Mouse (Mus musculus): ENCODE measurements around the gene Angptl4. TPM values are rescaled to one million over a fixed set of nuclear protein-coding genes. Genes with fewer than 3 reads are reported as not detected.
"Not testable (repeated sequence)": the region's sequence is repeated elsewhere in the genome, so short reads cannot be mapped to it uniquely, and the experiment has no call there.

Angptl4 gene
- 13.2 and 17.2 TPM in 2 replicates for total RNA-seq (2014; rRNA removed)
- polyA plus RNA-seq (2015; fragmentation: Nextera tagmentation; extraction: Ambion mirVana) = 24.4 and 25.2 TPM in 2 replicates

- DNase-seq (peak; percentile 46), ATAC-seq (peak; percentile 86)
- Histone ChIP-seq H3K9me3 (ENCODE audit: low read length) (no peaks in the 10 kb centered on the region), H3K4me2 (ENCODE audit: low read depth) (peak within 1 kb of the TSS; percentile 83), H3K36me3 (ENCODE audit: insufficient read depth) (no peaks in the 10 kb centered on the region), H3K4me1 (ENCODE audit: insufficient read depth) (no peaks in the 10 kb centered on the region; the same call in 1 of the 2 replicates), H3K4me3 (ENCODE audit: low read depth, low read length) (peak within 1 kb of the TSS; percentile 41), H3K27me3 (ENCODE audit: insufficient read depth, low read length) (no peaks in the 10 kb centered on the region), H3K9ac (peak within 1 kb of the TSS; percentile 29; the same call in 1 of the 2 replicates), H3K27ac (ENCODE audit: low read depth, low read length) (0 out of 2 replicates have a peak within 1 kb of the TSS, but pooled peaks have one; percentile 45)
- no peak for TF ChIP-seq CTCF (IDR thresholded peaks at IDR 0.05; ENCODE audit: low read depth)
- 2% methylated on average over 50 of the region's 50 CpGs for WGBS
Observed at GRCm38 (mm10) chr17:33781124-33781977, at the start of gene Angptl4. Angptl4 (minus strand) TSS chr17:33781830.

GRCm38 (mm10) chr17:33829561-33829960 lies 47.9 kb upstream of the Angptl4 start:
- H3K27me3 ChIP-seq (ENCODE audit: insufficient read depth, low read length) = no peaks in the 10 kb centered on the region
- H3K9ac ChIP-seq = no peak overlapping the region
- H3K36me3 ChIP-seq (ENCODE audit: insufficient read depth) = peaks cover 44% of the 10 kb centered on the region
- WGBS = 82% methylated on average over 10 of the region's 10 CpGs
- ATAC-seq (no peak), DNase-seq (no peak)
- no peaks in the 10 kb centered on the region for H3K9me3 ChIP-seq (ENCODE audit: low read length)
- H3K4me2 ChIP-seq (ENCODE audit: low read depth) = no peak overlapping the region
- H3K4me1 ChIP-seq (ENCODE audit: insufficient read depth) = peaks cover 3% of the 10 kb centered on the region; the same call in 1 of the 2 replicates
- no peak for TF ChIP-seq CTCF (IDR thresholded peaks at IDR 0.05; ENCODE audit: low read depth)
- no peak overlapping the region for H3K4me3 ChIP-seq (ENCODE audit: low read depth, low read length)
- no peak overlapping the region for H3K27ac ChIP-seq (ENCODE audit: low read depth, low read length)

DNA sequence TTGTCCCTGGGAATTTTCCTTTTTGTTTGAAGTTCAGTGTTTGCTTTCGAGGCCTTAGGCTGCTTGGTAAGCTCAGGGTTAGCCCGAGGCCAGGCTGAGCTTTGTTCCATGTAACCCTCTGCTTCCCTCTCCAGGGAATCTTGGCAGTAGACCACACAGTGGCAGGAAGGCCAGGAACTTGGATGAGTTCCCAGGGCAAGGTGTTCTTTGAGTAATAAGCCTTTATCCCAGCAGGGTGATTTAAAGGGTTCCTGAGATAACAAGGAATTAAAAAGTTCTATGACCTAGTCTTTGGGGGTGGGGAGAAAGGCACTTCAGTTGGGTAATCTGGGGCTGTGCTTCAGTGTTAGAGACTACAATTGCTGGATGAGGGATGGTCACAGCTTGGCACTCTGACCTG lies 47.3 kb upstream of the Angptl4 start:
- H3K36me3 ChIP-seq (ENCODE audit: insufficient read depth) = peaks cover 38% of the 10 kb centered on the region

GRCm38 (mm10) chr17:33826850-33827249 lies 45.2 kb upstream of the Angptl4 start:
- Histone ChIP-seq H3K9ac (no peak overlapping the region), H3K9me3 (ENCODE audit: low read length) (no peaks in the 10 kb centered on the region), H3K4me2 (ENCODE audit: low read depth) (no peak overlapping the region), H3K27me3 (ENCODE audit: insufficient read depth, low read length) (no peaks in the 10 kb centered on the region), H3K4me3 (ENCODE audit: low read depth, low read length) (no peak overlapping the region), H3K27ac (ENCODE audit: low read depth, low read length) (no peak overlapping the region), H3K36me3 (ENCODE audit: insufficient read depth) (peaks cover 34% of the 10 kb centered on the region), H3K4me1 (ENCODE audit: insufficient read depth) (peaks cover 13% of the 10 kb centered on the region)
- 2% methylated on average over 3 of the region's 3 CpGs for whole genome bisulfite sequencing
- ATAC-seq = peak; percentile 14; the same call in 1 of the 2 replicates
- DNase-seq = peak; percentile 86
- peak; percentile 89 for TF ChIP-seq CTCF (IDR thresholded peaks at IDR 0.05; ENCODE audit: low read depth)

More for the DNA sequence above, 47.3 kb upstream of the Angptl4 start:
- H3K27me3 ChIP-seq (ENCODE audit: insufficient read depth, low read length) = no peaks in the 10 kb centered on the region
- H3K4me1 ChIP-seq (ENCODE audit: insufficient read depth) = peaks cover 3% of the 10 kb centered on the region; the same call in 1 of the 2 replicates
- no peak overlapping the region for H3K27ac ChIP-seq (ENCODE audit: low read depth, low read length)
- H3K9me3 ChIP-seq (ENCODE audit: low read length) = no peaks in the 10 kb centered on the region
- TF ChIP-seq CTCF (IDR thresholded peaks at IDR 0.05; ENCODE audit: low read depth) = no peak
- H3K4me2 ChIP-seq (ENCODE audit: low read depth) = no peak overlapping the region
- H3K4me3 ChIP-seq (ENCODE audit: low read depth, low read length) = no peak overlapping the region
- WGBS = 30% methylated on average over 2 of the region's 2 CpGs
- ATAC-seq (no peak), DNase-seq (no peak)
- H3K9ac ChIP-seq = no peak overlapping the region

- WGBS = 81% methylated on average over 8 of the region's 8 CpGs
- Histone ChIP-seq H3K4me2 (ENCODE audit: low read depth) (peak overlapping the region; percentile 66; the same call in 1 of the 2 replicates), H3K27ac (ENCODE audit: low read depth, low read length) (no peak overlapping the region), H3K4me1 (ENCODE audit: insufficient read depth) (peaks cover 13% of the 10 kb centered on the region), H3K36me3 (ENCODE audit: insufficient read depth) (peaks cover 33% of the 10 kb centered on the region), H3K4me3 (ENCODE audit: low read depth, low read length) (no peak overlapping the region), H3K9ac (no peak overlapping the region; the same call in 1 of the 2 replicates), H3K9me3 (ENCODE audit: low read length) (no peaks in the 10 kb centered on the region), H3K27me3 (ENCODE audit: insufficient read depth, low read length) (no peaks in the 10 kb centered on the region)
- no peak for TF ChIP-seq CTCF (IDR thresholded peaks at IDR 0.05; ENCODE audit: low read depth)
- DNase-seq (no peak), ATAC-seq (no peak)
Observed at GRCm38 (mm10) chr17:33825462-33825861, 43.8 kb upstream of the Angptl4 start.

DNA sequence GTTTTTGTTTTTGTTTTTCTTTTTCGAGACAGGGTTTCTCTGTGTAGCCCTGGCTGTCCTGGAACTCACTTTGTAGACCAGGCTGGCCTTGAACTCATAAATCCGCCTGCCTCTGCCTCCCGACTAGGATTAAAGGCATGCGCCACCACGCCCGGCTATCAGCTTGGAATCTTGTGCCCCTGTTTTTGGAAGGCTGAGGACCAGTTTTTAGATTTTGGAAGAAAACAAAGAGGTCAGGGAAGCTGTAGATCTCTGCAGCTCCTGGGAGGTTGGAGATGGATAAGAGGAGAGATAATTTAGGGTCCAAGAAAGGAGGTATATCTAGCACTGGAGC lies 43.3 kb upstream of the Angptl4 start:
- Histone ChIP-seq H3K27ac (ENCODE audit: low read depth, low read length) (peak overlapping the region; percentile 92; the same call in 1 of the 2 replicates), H3K9ac (peak overlapping the region; percentile 87), H3K4me2 (ENCODE audit: low read depth) (peak overlapping the region; percentile 66), H3K36me3 (ENCODE audit: insufficient read depth) (peaks cover 33% of the 10 kb centered on the region), H3K4me3 (ENCODE audit: low read depth, low read length) (peak overlapping the region; percentile 82), H3K4me1 (ENCODE audit: insufficient read depth) (peaks cover 13% of the 10 kb centered on the region)
- not testable (repeated sequence) for H3K9me3 ChIP-seq (ENCODE audit: low read length); H3K27me3 ChIP-seq (ENCODE audit: insufficient read depth, low read length); DNase-seq; ATAC-seq
- WGBS = 10% methylated on average over 6 of the region's 6 CpGs
